ENCODE assay signal across 20 mouse cellular contexts in the genomic region with DNA sequence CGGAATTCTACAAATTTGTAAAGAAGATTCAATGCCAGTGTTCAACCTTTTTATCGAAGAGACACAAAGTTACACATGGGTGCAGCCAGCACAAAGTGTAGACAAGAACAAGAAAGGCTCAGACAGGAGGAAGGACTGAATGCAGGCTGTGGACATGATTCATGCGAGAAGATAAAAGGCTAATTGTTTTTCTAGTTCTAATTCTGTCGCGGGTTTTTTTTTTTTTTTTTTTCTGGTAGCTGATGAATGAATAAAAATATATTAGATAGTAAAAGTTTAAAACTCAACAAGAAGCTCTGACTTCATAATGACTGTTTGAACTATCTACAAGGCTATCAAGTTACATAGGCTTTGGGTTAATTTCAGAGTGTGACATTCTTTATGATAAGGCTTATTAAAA.
"Had no signal": no experiment of that assay in that cellular context is flagged by ENCODE, and none has a peak within 500 bp of the region (broad histone marks: within the 10 kb centered on the region; RNA-seq: fewer than 3 reads in every experiment).

No protein-coding gene starts in this region.

- H3K4me2 ChIP-seq: lung, embryonic 15.5 days; midbrain, embryonic 11.5 days; midbrain, embryonic 13.5 days; midbrain, embryonic 15.5 days; neural tube, embryonic 13.5 days; neural tube, embryonic 15.5 days had no signal

- ATAC-seq: liver, postnatal 0 days; lung, postnatal 0 days; midbrain, embryonic 13.5 days; midbrain, embryonic 15.5 days had no signal

- DNase-seq: liver, postnatal 0 days; lung, adult 2 months; lung, postnatal 14 days; lung, postnatal 36 days; retina, postnatal 1 day; right cerebral cortex, adult 18-20 months; right cerebral cortex, postnatal 25 days; right cerebral cortex, postnatal 4 days; spleen, adult 18-20 months; thymus, adult 18-20 months; thymus, postnatal 14 days; thymus, postnatal 36 days had no signal

- H3K4me3 ChIP-seq: lung, embryonic 15.5 days; megakaryocyte, embryonic 14.5 days; midbrain, embryonic 13.5 days; midbrain, embryonic 15.5 days; neural tube, embryonic 13.5 days; neural tube, embryonic 15.5 days had no signal

- H3K36me3 ChIP-seq: lung, embryonic 15.5 days; midbrain, embryonic 13.5 days; midbrain, embryonic 15.5 days; neural tube, embryonic 13.5 days; neural tube, embryonic 15.5 days had no signal

- H3K27me3 ChIP-seq: lung, embryonic 15.5 days; midbrain, embryonic 13.5 days; midbrain, embryonic 15.5 days; neural tube, embryonic 13.5 days; neural tube, embryonic 15.5 days had no signal
